In the genomic region with DNA sequence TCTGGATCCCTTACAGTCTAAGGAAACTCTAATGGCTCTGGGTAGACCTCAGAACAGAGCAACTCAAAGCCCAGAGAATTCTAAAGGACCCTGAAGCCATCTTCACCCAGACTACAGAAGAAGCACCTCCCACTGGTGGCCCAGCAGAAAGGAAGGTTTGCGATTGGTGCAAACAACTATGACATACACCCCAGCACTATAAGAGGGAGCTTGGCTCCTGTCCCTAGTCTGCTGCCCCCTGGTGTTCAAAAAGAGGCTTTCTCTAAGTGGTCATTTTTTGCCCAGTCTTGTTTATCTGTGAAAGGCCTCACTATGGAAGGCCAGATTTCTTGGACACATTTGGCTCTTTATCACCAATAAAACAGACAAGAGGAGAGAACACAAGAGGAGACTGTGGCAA, we compare ENCODE assay signal across 8 mouse cellular contexts.
DNase-seq lines count a peak whose midpoint lies in the region; ATAC-seq and TF ChIP-seq lines count a peak whose summit lies in the region.

No protein-coding gene starts in this region.

- H3K4me3 ChIP-seq in heart, embryonic 10.5 days: no peak overlapping the region
- no peak overlapping the region for H3K4me3 ChIP-seq in forebrain, embryonic 11.5 days (ENCODE audit: low read depth, low read length)
- no peak overlapping the region for H3K4me3 ChIP-seq in hindbrain, postnatal 0 days (ENCODE audit: low read length)
- H3K4me3 ChIP-seq in left cerebral cortex, adult 2 months: no peak overlapping the region

- H3K27me3 ChIP-seq in heart, embryonic 10.5 days (ENCODE audit: insufficient read depth, poor library complexity, severe bottlenecking): no peaks in the 10 kb centered on the region
- no peaks in the 10 kb centered on the region for H3K27me3 ChIP-seq in forebrain, embryonic 11.5 days (ENCODE audit: control insufficient read depth, insufficient read depth, low read length)
- H3K27me3 ChIP-seq in hindbrain, postnatal 0 days (ENCODE audit: insufficient read depth, low read length): no peaks in the 10 kb centered on the region

- intact Hi-C loops in left cerebral cortex, adult 2 months (cut with DNase I): no loop called here

- DNase-seq in heart, adult 9 months (ENCODE audit: low spot score in 2 of 2): peak; percentile 29 to 42
- DNase-seq in heart, embryonic 10.5 days (ENCODE audit: low spot score): no peak
- DNase-seq in brain, embryonic 18.5 days (ENCODE audit: low read depth, low spot score): peak; percentile 32
- DNase-seq in forebrain, embryonic 11.5 days (ENCODE audit: low spot score): peak; percentile 63
- peak; percentile 80 for DNase-seq in hindbrain, postnatal 0 days (ENCODE audit: low spot score)
- DNase-seq in left cerebral cortex, adult 2 months (ENCODE audit: extremely low spot score in 1 of 2, low spot score in 2 of 2): peak; percentile 22 to 39
- DNase-seq in spleen, postnatal 36 days (ENCODE audit: low spot score in 2 of 2): peak; percentile 6 to 17

- H3K36me3 ChIP-seq in heart, embryonic 10.5 days: peaks cover 95% of the 10 kb centered on the region
- no peaks in the 10 kb centered on the region for H3K36me3 ChIP-seq in forebrain, embryonic 11.5 days (ENCODE audit: control insufficient read depth, insufficient read depth, low read length)
- H3K36me3 ChIP-seq in hindbrain, postnatal 0 days (ENCODE audit: insufficient read depth, low read length): 0 out of 2 replicates have a peak, but pooled peaks cover 3% of the 10 kb centered on the region

- peak; percentile 86 for TF ChIP-seq CTCF in hindbrain, postnatal 0 days (IDR thresholded peaks at IDR 0.05; ENCODE audit: low read depth)
- peak; percentile 78 for TF ChIP-seq CTCF in left cerebral cortex, adult 2 months (IDR thresholded peaks at IDR 0.05)

- H3K4me1 ChIP-seq in heart, embryonic 10.5 days: peaks cover 9% of the 10 kb centered on the region; the same call in 1 of the 2 replicates
- no peaks in the 10 kb centered on the region for H3K4me1 ChIP-seq in forebrain, embryonic 11.5 days (replicated peaks; ENCODE audit: control insufficient read depth, insufficient read depth, low read length)
- no peaks in the 10 kb centered on the region for H3K4me1 ChIP-seq in hindbrain, postnatal 0 days (ENCODE audit: insufficient read depth, low read length)

- 38% methylated on average over 1 of the region's 1 CpGs for WGBS in heart, embryonic 10.5 days
- WGBS in forebrain, embryonic 11.5 days: 23% methylated on average over 1 of the region's 1 CpGs
- whole genome bisulfite sequencing in hindbrain, postnatal 0 days: 33% methylated on average over 1 of the region's 1 CpGs

- H3K27ac ChIP-seq in heart, embryonic 10.5 days: no peak overlapping the region
- no peak overlapping the region for H3K27ac ChIP-seq in forebrain, embryonic 11.5 days (ENCODE audit: low read depth, low read length)
- no peak overlapping the region for H3K27ac ChIP-seq in hindbrain, postnatal 0 days
- H3K27ac ChIP-seq in left cerebral cortex, adult 2 months: no peak overlapping the region

- H3K9ac ChIP-seq in forebrain, embryonic 11.5 days (ENCODE audit: low read length): no peak overlapping the region
- H3K9ac ChIP-seq in hindbrain, postnatal 0 days (replicated peaks; ENCODE audit: low read length): no peak overlapping the region

- peak; percentile 82 for ATAC-seq in forebrain, embryonic 11.5 days (replicated peaks; ENCODE audit: low FRiP score)
- ATAC-seq in hindbrain, postnatal 0 days: peak; percentile 91
- peak; percentile 97 for ATAC-seq in megakaryocyte-erythroid progenitor cell, adult 5-6 weeks (replicated peaks; ENCODE audit: low FRiP score, low TSS enrichment, poor library complexity, severe bottlenecking)

- H3K9me3 ChIP-seq in heart, embryonic 10.5 days: no peaks in the 10 kb centered on the region
- no peaks in the 10 kb centered on the region for H3K9me3 ChIP-seq in forebrain, embryonic 11.5 days (ENCODE audit: control insufficient read depth, low read length)
- H3K9me3 ChIP-seq in hindbrain, postnatal 0 days (ENCODE audit: low read length): no peaks in the 10 kb centered on the region

- no peak overlapping the region for H3K4me2 ChIP-seq in forebrain, embryonic 11.5 days (ENCODE audit: low read depth, low read length, severe bottlenecking)
- no peak overlapping the region for H3K4me2 ChIP-seq in hindbrain, postnatal 0 days (ENCODE audit: low read depth, low read length)
